Mouse (Mus musculus) megakaryocyte, embryonic 14.5 days (primary cell): Measurements from ENCODE around the gene Apoa4. TPM values are rescaled to one million over a fixed set of nuclear protein-coding genes. Genes with fewer than 3 reads are reported as not detected.

Experiments used
- H3K27me3 ChIP-seq: replicated peaks from 2 replicates; pipeline ENCODE3; 2012; ENCODE audit warnings: inconsistent platforms
- H3K36me3 ChIP-seq: replicated peaks from 2 replicates; pipeline ENCODE3; 2012; ENCODE audit warnings: low read length, inconsistent platforms, mixed read lengths
- H3K4me1 ChIP-seq: 2 replicates; pipeline ENCODE4 v1.6.1; 2012; ENCODE audit warnings: inconsistent platforms
- H3K4me3 ChIP-seq: replicated peaks from 2 replicates; pipeline ENCODE3; 2012; ENCODE audit warnings: moderate library complexity, mild to moderate bottlenecking, inconsistent platforms
- H3K9me3 ChIP-seq: 2 replicates; pipeline ENCODE4 v1.6.1; 2012; ENCODE audit warnings: inconsistent platforms
- FLI1 ChIP-seq: IDR thresholded peaks from 2 replicates; pipeline ENCODE4 v1.6.1; 2012; ENCODE audit warnings: low read length, inconsistent platforms, mixed read lengths
- GATA1 ChIP-seq: IDR thresholded peaks from 3 replicates; pipeline ENCODE4 v1.6.1; 2012; ENCODE audit warnings: mixed read lengths, low read length, inconsistent platforms, borderline replicate concordance
- polyA plus RNA-seq: library from polyadenylated mRNA; stranded (reverse); fragments of >175 nt; gene quantifications from 2 replicates; pipeline ENCODE4 v1.2.3, GENCODE M21; 2012; ENCODE audit warnings: low replicate concordance; ENCODE audit not compliant: insufficient read depth

The Apoa4 gene
- polyA plus RNA-seq, 1 experiment, result not detected

GRCm38 (mm10) chr9:46224945-46225660, 15.4 kb upstream of the Apoa4 start:
- H3K4me1 ChIP-seq, result peaks cover 58% of the 10 kb centered on the region
- no peak for TF ChIP-seq FLI1
- no peak for TF ChIP-seq GATA1
- H3K4me3 ChIP-seq, result no peak overlapping the region
- H3K36me3 ChIP-seq, result peaks cover 55% of the 10 kb centered on the region
- no peaks in the 10 kb centered on the region for H3K9me3 ChIP-seq
- H3K27me3 ChIP-seq, result peaks cover 18% of the 10 kb centered on the region

- H3K4me1 ChIP-seq, result peaks cover 64% of the 10 kb centered on the region
- no peak overlapping the region for H3K4me3 ChIP-seq
- H3K36me3 ChIP-seq, result peaks cover 35% of the 10 kb centered on the region
- H3K9me3 ChIP-seq, result no peaks in the 10 kb centered on the region
- TF ChIP-seq GATA1 (no peak), FLI1 (no peak)
- peaks cover 36% of the 10 kb centered on the region for H3K27me3 ChIP-seq
Observed at GRCm38 (mm10) chr9:46227064-46227614, 13.4 kb upstream of the Apoa4 start.

GRCm38 (mm10) chr9:46228491-46228890, 12.0 kb upstream of the Apoa4 start, which contains the start of gene Apoa1:
Gene Apoa1, plus strand, starts transcription at chr9:46228580.
- Histone ChIP-seq H3K4me3 (no peak within 1 kb of the TSS), H3K36me3 (peaks cover 21% of the 10 kb centered on the region), H3K9me3 (no peaks in the 10 kb centered on the region), H3K27me3 (peaks cover 48% of the 10 kb centered on the region), H3K4me1 (peaks cover 68% of the 10 kb centered on the region)
- no peak for TF ChIP-seq FLI1

GRCm38 (mm10) chr9:46229573-46230449, 10.7 kb upstream of the Apoa4 start:
- Histone ChIP-seq H3K9me3 (no peaks in the 10 kb centered on the region), H3K27me3 (peaks cover 60% of the 10 kb centered on the region), H3K4me3 (peak overlapping the region; percentile 90), H3K4me1 (peaks cover 61% of the 10 kb centered on the region), H3K36me3 (peaks cover 8% of the 10 kb centered on the region)
- TF ChIP-seq FLI1, result no peak
- TF ChIP-seq GATA1, result no peak

GRCm38 (mm10) chr9:46230450-46230975, 10.0 kb upstream of the Apoa4 start:
- no peaks in the 10 kb centered on the region for H3K9me3 ChIP-seq
- peak overlapping the region; percentile 90 for H3K4me3 ChIP-seq
- H3K4me1 ChIP-seq, result peaks cover 54% of the 10 kb centered on the region
- H3K27me3 ChIP-seq, result peaks cover 67% of the 10 kb centered on the region
- peaks cover under 1% of the 10 kb centered on the region for H3K36me3 ChIP-seq
- no peak for TF ChIP-seq FLI1
- no peak for TF ChIP-seq GATA1

- Histone ChIP-seq H3K9me3 (no peaks in the 10 kb centered on the region), H3K27me3 (peaks cover 85% of the 10 kb centered on the region), H3K4me3 (no peak overlapping the region), H3K4me1 (peaks cover 16% of the 10 kb centered on the region), H3K36me3 (no peaks in the 10 kb centered on the region)
- TF ChIP-seq FLI1 (no peak), GATA1 (no peak)
Observed at GRCm38 (mm10) chr9:46235196-46235595, 5.3 kb upstream of the Apoa4 start.

- Histone ChIP-seq H3K4me3 (no peak within 1 kb of the TSS), H3K4me1 (peaks cover 16% of the 10 kb centered on the region), H3K36me3 (no peaks in the 10 kb centered on the region), H3K27me3 (peaks cover 84% of the 10 kb centered on the region), H3K9me3 (no peaks in the 10 kb centered on the region)
- no peak for TF ChIP-seq GATA1
- no peak for TF ChIP-seq FLI1
Observed at GRCm38 (mm10) chr9:46235596-46235648, 5.1 kb upstream of the Apoa4 start, which contains the start of gene Apoc3. Gene Apoc3, minus strand, starts transcription at chr9:46235636.

GRCm38 (mm10) chr9:46235649-46236048, 4.8 kb upstream of the Apoa4 start:
- Histone ChIP-seq H3K4me3 (no peak overlapping the region), H3K27me3 (peaks cover 84% of the 10 kb centered on the region), H3K36me3 (no peaks in the 10 kb centered on the region), H3K9me3 (no peaks in the 10 kb centered on the region), H3K4me1 (peaks cover 15% of the 10 kb centered on the region)
- TF ChIP-seq GATA1, result no peak
- TF ChIP-seq FLI1, result no peak

GRCm38 (mm10) chr9:46238850-46239249, 1.6 kb upstream of the Apoa4 start:
- no peaks in the 10 kb centered on the region for H3K36me3 ChIP-seq
- no peak for TF ChIP-seq GATA1
- TF ChIP-seq FLI1, result no peak
- no peak overlapping the region for H3K4me3 ChIP-seq
- H3K9me3 ChIP-seq, result no peaks in the 10 kb centered on the region
- peaks cover 10% of the 10 kb centered on the region for H3K4me1 ChIP-seq
- H3K27me3 ChIP-seq, result peaks cover 88% of the 10 kb centered on the region

- H3K27me3 ChIP-seq, result peaks cover 75% of the 10 kb centered on the region
- H3K4me1 ChIP-seq, result peaks cover 14% of the 10 kb centered on the region
- no peaks in the 10 kb centered on the region for H3K9me3 ChIP-seq
- TF ChIP-seq GATA1 (no peak), FLI1 (no peak)
- H3K36me3 ChIP-seq, result no peaks in the 10 kb centered on the region
- no peak overlapping the region for H3K4me3 ChIP-seq
Observed at GRCm38 (mm10) chr9:46241818-46242217, 1.3 kb downstream of the Apoa4 start.
